Mouse (Mus musculus) hindbrain, postnatal 0 days (tissue): ENCODE measurements at regions not wholly inside any gene's neighbourhood (a gene's known extent, or its start where the extent isn't known, plus 50 kb on each side); places are given as distances from the start of the nearest gene placed in this dataset.

ENCODE experiments used
- ATAC-seq: fragments of 200-750 bp; cut with Nextera tagmentation; 2 replicates; pipeline ENCODE4 v1.8.0; 2017; ENCODE audit warnings: mild to moderate bottlenecking, moderate TSS enrichment, moderate library complexity
- DNase-seq: peaks from one replicate; pipeline ENCODE4 v3.0.0-alpha.2; 2015; ENCODE audit warnings: low spot score
- H3K27ac ChIP-seq: fragments of 300-500 bp; sonication (generic); 2 replicates; pipeline ENCODE4 v1.5.1; 2014; ENCODE audit warnings: mild to moderate bottlenecking
- H3K27me3 ChIP-seq: fragments of 300-500 bp; sonication (generic); 2 replicates; pipeline ENCODE4 v1.6.1; 2014; ENCODE audit warnings: low read length, mixed read lengths; ENCODE audit not compliant: insufficient read depth
- H3K36me3 ChIP-seq: fragments of 300-500 bp; sonication (generic); 2 replicates; pipeline ENCODE4 v1.6.1; 2014; ENCODE audit warnings: low read length, mixed read lengths; ENCODE audit not compliant: insufficient read depth
- H3K4me1 ChIP-seq: fragments of 300-500 bp; sonication (generic); 2 replicates; pipeline ENCODE4 v1.6.1; 2014; ENCODE audit warnings: antibody characterized with exemption, low read length, mixed read lengths; ENCODE audit not compliant: insufficient read depth
- H3K4me2 ChIP-seq: fragments of 300-500 bp; sonication (generic); 2 replicates; pipeline ENCODE4 v1.6.1; 2014; ENCODE audit warnings: low read depth, mild to moderate bottlenecking, low read length, moderate library complexity, mixed read lengths
- H3K4me3 ChIP-seq: fragments of 300-500 bp; sonication (generic); 2 replicates; pipeline ENCODE4 v1.5.1; 2014; ENCODE audit warnings: low read length
- H3K9ac ChIP-seq: fragments of 300-500 bp; sonication (generic); replicated peaks from 2 replicates; pipeline ENCODE4 v1.6.1; 2014; ENCODE audit warnings: mild to moderate bottlenecking, low read length, moderate library complexity, mixed read lengths
- H3K9me3 ChIP-seq: fragments of 300-500 bp; sonication (generic); 2 replicates; pipeline ENCODE4 v1.6.1; 2016; ENCODE audit warnings: low read length, mixed read lengths
- CTCF ChIP-seq: IDR thresholded peaks from 2 replicates; pipeline ENCODE4 v1.5.1; 2016; ENCODE audit warnings: antibody characterized with exemption, control low read depth, low read depth
- WGBS: fragments of 180-500 bp; shearing (Covaris S2); extraction: QIAGEN DNeasy Blood & Tissue Kit; methylation state at CpG from one replicate; pipeline ENCODE4 v1.1.7; 2014; 5-methylcytosine and 5-hydroxymethylcytosine counted together

- no peak overlapping the region for H3K27ac ChIP-seq
- H3K4me1 ChIP-seq, result no peaks in the 10 kb centered on the region
- WGBS, result 80% methylated on average over 7 of the region's 7 CpGs
- H3K9me3 ChIP-seq, result no peaks in the 10 kb centered on the region
- ATAC-seq (no peak), DNase-seq (no peak)
- no peak overlapping the region for H3K4me3 ChIP-seq
- no peak for TF ChIP-seq CTCF
- no peak overlapping the region for H3K4me2 ChIP-seq
- no peaks in the 10 kb centered on the region for H3K36me3 ChIP-seq
- H3K9ac ChIP-seq, result no peak overlapping the region
- H3K27me3 ChIP-seq, result no peaks in the 10 kb centered on the region
These were observed 102.6 kb downstream of the Vegfa start for GRCm38 (mm10) chr17:45929591-45929990.

DNA sequence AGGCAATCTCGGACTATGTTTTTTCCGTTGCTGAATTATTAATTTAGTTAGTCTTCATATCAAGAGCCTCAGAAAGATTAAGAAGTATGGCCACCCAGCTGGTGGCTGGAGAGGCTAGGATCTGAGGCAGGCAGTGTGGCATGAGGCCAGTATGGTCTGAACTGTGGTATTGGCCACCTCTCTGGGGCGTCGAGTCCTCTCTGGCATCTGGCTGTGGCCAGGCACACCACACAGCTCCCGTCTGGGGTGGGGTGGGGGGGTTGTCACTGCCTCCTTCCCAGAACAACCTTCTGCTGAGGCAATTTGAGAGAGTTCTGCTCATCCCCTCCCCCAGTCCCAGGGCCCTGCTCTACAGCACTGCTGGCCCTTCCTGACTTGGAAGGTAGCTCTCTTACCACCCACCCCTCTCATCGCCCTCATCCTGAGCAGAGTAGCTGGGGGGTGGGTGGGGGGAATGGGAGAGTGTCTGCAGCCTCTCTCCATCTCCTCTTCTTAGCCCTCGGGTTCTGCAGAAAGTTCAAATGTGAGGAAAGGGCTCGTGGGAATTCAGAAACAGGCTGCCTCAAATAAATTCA lies 103.2 kb downstream of the Vegfa start:
- TF ChIP-seq CTCF, result no peak
- H3K4me1 ChIP-seq, result no peaks in the 10 kb centered on the region
- H3K36me3 ChIP-seq, result no peaks in the 10 kb centered on the region
- DNase-seq (no peak), ATAC-seq (no peak)
- no peak overlapping the region for H3K4me2 ChIP-seq
- no peaks in the 10 kb centered on the region for H3K27me3 ChIP-seq
- no peaks in the 10 kb centered on the region for H3K9me3 ChIP-seq
- H3K9ac ChIP-seq, result no peak overlapping the region
- H3K27ac ChIP-seq, result no peak overlapping the region
- no peak overlapping the region for H3K4me3 ChIP-seq
- WGBS, result 63% methylated on average over 8 of the region's 8 CpGs

DNA sequence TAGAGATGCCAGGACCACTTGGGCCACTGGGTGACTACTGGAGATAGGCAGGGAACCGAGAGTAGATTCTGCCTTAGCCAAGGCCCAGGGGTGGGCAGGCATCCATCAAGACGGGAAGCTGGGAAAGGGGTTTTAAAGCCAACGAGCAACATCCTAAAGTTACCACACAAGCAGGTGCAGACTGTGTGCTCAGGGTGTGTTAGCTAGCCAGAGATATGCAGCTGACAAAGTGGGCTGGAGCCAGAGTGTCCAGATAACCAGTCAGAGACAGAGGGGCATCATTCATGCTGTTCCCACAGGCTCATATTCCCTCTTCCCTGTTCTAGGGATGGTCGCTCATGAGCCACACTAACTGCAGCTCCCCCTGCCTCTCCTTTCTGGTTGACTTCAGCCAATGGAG lies 104.2 kb downstream of the Vegfa start:
- Histone ChIP-seq H3K36me3 (no peaks in the 10 kb centered on the region), H3K27me3 (no peaks in the 10 kb centered on the region), H3K9me3 (no peaks in the 10 kb centered on the region), H3K4me3 (no peak overlapping the region), H3K4me2 (no peak overlapping the region), H3K9ac (no peak overlapping the region), H3K27ac (no peak overlapping the region), H3K4me1 (no peaks in the 10 kb centered on the region)
- DNase-seq, result no peak
- TF ChIP-seq CTCF, result no peak
- no peak for ATAC-seq
- 74% methylated on average over 4 of the region's 4 CpGs for WGBS

DNA sequence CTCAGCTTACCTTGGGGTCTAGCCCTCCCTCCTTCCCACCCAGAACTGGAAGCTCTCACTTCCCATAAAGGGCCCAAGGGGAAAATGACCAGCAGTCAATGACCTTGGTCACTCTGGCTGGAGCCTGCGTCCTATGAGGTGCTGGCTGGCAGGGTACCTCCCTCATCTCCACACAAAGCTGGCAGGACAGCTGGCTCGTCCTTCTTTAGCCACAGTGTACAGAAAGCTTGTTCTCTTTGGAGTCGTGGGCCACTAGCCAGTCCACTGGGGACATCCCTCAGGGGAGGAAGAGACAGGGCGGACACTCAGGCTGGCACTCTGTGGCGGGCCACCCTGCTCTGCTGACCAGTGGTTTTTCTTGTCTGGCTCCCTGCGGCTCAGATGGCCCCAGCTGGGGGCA lies 106.3 kb downstream of the Vegfa start:
- DNase-seq, result no peak
- Histone ChIP-seq H3K4me3 (no peak overlapping the region), H3K9ac (no peak overlapping the region), H3K27me3 (no peaks in the 10 kb centered on the region), H3K9me3 (no peaks in the 10 kb centered on the region), H3K4me1 (no peaks in the 10 kb centered on the region), H3K36me3 (no peaks in the 10 kb centered on the region), H3K4me2 (no peak overlapping the region), H3K27ac (no peak overlapping the region)
- ATAC-seq, result 0 out of 2 replicates have a peak, but pooled peaks have one; percentile 39
- no peak for TF ChIP-seq CTCF
- 51% methylated on average over 6 of the region's 6 CpGs for WGBS

DNA sequence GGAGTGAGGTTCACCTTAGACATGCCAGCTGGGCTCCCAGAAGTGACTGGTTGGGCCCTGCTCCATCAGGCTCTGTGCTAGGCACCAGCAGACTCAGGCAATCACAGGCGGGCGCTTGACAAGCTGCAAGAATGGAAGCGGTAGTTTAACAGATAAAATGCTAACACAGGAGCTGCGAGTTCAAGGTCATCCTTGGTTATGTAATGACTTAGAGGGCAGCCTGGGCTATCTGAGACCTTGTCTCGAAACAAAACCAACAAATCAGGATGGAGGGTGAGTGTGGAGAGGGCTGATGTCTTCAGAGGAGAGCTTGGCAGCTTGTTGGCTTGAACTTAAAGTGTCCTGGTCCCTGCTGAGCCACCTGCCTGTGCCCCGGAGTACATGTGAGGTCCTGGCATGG lies 107.6 kb downstream of the Vegfa start:
- H3K9me3 ChIP-seq, result no peaks in the 10 kb centered on the region
- WGBS, result 83% methylated on average over 6 of the region's 6 CpGs
- no peak overlapping the region for H3K4me3 ChIP-seq
- ATAC-seq, result no peak
- H3K36me3 ChIP-seq, result no peaks in the 10 kb centered on the region
- H3K27me3 ChIP-seq, result no peaks in the 10 kb centered on the region
- no peaks in the 10 kb centered on the region for H3K4me1 ChIP-seq
- no peak overlapping the region for H3K9ac ChIP-seq
- no peak for TF ChIP-seq CTCF
- no peak overlapping the region for H3K4me2 ChIP-seq
- no peak overlapping the region for H3K27ac ChIP-seq
- no peak for DNase-seq

- WGBS, result 81% methylated on average over 8 of the region's 8 CpGs
- no peak for TF ChIP-seq CTCF
- Histone ChIP-seq H3K9me3 (no peaks in the 10 kb centered on the region), H3K36me3 (no peaks in the 10 kb centered on the region), H3K4me1 (no peaks in the 10 kb centered on the region), H3K4me3 (no peak overlapping the region), H3K9ac (no peak overlapping the region), H3K27me3 (no peaks in the 10 kb centered on the region), H3K27ac (no peak overlapping the region), H3K4me2 (no peak overlapping the region)
- no peak for DNase-seq
- ATAC-seq, result no peak
These were observed 108.9 kb downstream of the Vegfa start for GRCm38 (mm10) chr17:45923217-45923730.

DNA sequence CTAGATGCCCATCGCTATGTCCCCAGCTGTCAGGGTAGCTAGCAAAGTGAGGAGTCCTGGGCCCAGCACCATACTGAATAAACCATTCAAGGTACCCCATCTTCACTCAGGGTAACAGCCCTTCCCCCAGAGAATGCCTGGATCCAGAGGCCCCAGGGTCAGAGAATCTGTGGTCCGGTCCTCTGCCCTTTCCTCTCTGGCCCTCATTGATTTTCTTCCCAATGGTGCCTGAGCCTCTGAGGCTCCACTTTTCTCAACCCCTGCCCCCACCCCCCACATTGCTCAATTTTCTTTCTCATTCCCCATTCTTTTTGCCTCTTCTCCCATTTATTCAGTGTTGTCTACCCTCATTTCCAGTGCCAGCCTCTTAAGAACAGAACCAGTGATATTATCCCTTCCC lies 114.5 kb downstream of the Vegfa start:
- no peaks in the 10 kb centered on the region for H3K27me3 ChIP-seq
- 95% methylated on average over 2 of the region's 2 CpGs for WGBS
- no peak overlapping the region for H3K27ac ChIP-seq
- no peak for ATAC-seq
- H3K4me3 ChIP-seq, result no peak overlapping the region
- no peak overlapping the region for H3K4me2 ChIP-seq
- no peaks in the 10 kb centered on the region for H3K4me1 ChIP-seq
- no peak for TF ChIP-seq CTCF
- no peaks in the 10 kb centered on the region for H3K36me3 ChIP-seq
- no peak for DNase-seq
- H3K9ac ChIP-seq, result no peak overlapping the region
- no peaks in the 10 kb centered on the region for H3K9me3 ChIP-seq
